Mouse (Mus musculus): Measurements from ENCODE around the gene Med18. TPM values are rescaled to one million over a fixed set of nuclear protein-coding genes. Genes with fewer than 3 reads are reported as not detected.

The Med18 gene
- polyA plus RNA-seq, 1 experiment from 2014 or later, result 26.1 TPM

DNA sequence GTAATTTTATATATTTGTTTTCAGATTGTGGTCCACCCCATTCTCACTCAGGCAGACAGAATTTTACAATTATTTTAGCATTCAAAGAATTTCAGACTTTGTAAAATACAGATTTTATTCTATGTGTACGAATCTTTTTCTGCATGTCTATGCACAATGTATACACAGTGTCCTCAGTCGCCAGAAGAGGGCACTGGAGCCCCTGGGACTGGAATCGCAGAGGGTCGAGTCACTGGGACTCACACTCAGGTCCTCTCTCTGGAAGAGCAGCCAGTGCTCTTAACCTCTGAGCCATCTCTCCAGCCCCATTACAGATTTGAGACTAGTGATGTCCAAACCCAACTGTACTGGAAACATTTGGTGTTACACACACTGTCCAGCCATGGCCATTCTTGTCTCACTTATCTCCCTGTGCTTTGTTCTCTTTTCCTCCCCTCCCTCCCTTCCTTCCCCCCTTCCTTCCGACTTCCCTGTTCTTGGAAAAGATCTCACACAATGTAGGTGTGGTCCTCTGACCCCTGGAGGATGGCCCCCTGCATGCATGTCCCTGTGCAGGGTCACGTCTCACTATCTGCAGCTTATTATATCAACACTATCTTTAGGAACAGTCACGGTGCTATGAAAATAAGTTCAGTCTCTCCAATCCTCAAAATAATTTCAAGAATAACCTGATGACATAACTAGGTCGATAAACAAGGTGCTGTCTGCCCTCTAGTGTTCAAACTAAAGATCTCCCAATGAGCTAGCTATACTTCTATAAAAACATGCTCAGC is 52.2 kb downstream of the Med18 start:
- Histone ChIP-seq H3K36me3 (ENCODE audit: poor library complexity, severe bottlenecking) (peaks cover 15% of the 10 kb centered on the region; the same call in 1 of the 2 replicates), H3K27ac (no peak overlapping the region), H3K9me3 (replicated peaks) (no peaks in the 10 kb centered on the region), H3K4me2 (no peak overlapping the region), H3K9ac (no peak overlapping the region), H3K27me3 (no peaks in the 10 kb centered on the region), H3K4me1 (no peaks in the 10 kb centered on the region), H3K4me3 (no peak overlapping the region)
- ATAC-seq, result no peak
- WGBS, result 61% methylated on average over 8 of the region's 8 CpGs

- Histone ChIP-seq H3K9ac (no peak overlapping the region), H3K9me3 (replicated peaks) (no peaks in the 10 kb centered on the region), H3K4me2 (no peak overlapping the region), H3K4me1 (no peaks in the 10 kb centered on the region), H3K27ac (no peak overlapping the region), H3K4me3 (no peak overlapping the region), H3K27me3 (no peaks in the 10 kb centered on the region), H3K36me3 (ENCODE audit: poor library complexity, severe bottlenecking) (peaks cover 18% of the 10 kb centered on the region; the same call in 1 of the 2 replicates)
- no peak for ATAC-seq
- 93% methylated on average over 4 of the region's 4 CpGs for WGBS
Observed at GRCm38 (mm10) chr4:132409587-132410229, 54.0 kb downstream of the Med18 start.

Other genes with a start within 250 kb of the Med18 start
- gene Gmeb1, start 202.3 kb downstream of the Med18 start, polyA plus RNA-seq (2015; fragmentation: Nextera tagmentation; extraction: Ambion mirVana), result 50.0 and 55.3 TPM in 2 replicates
- 51.5 and 56.1 TPM in 2 replicates for gene Taf12, start 189.5 kb downstream of the Med18 start, polyA plus RNA-seq (2015; fragmentation: Nextera tagmentation; extraction: Ambion mirVana)
- 0.23 and 0.64 TPM in 2 replicates for gene Rab42, start 160.5 kb downstream of the Med18 start, polyA plus RNA-seq (2015; fragmentation: Nextera tagmentation; extraction: Ambion mirVana)
- gene Trnau1ap, start 134.4 kb downstream of the Med18 start, polyA plus RNA-seq (2015; fragmentation: Nextera tagmentation; extraction: Ambion mirVana), result 87.8 and 96.4 TPM in 2 replicates
- gene Rcc1, start 110.3 kb downstream of the Med18 start, polyA plus RNA-seq (2015; fragmentation: Nextera tagmentation; extraction: Ambion mirVana), result 82.2 and 89.5 TPM in 2 replicates
- gene Phactr4, start 41.4 kb downstream of the Med18 start, polyA plus RNA-seq (2015; fragmentation: Nextera tagmentation; extraction: Ambion mirVana), result 17.5 and 18.7 TPM in 2 replicates
- 6.3 and 7.0 TPM in 2 replicates for gene Sesn2, start 46.6 kb upstream of the Med18 start, polyA plus RNA-seq (2015; fragmentation: Nextera tagmentation; extraction: Ambion mirVana)
- 1,115 and 1,299 TPM in 2 replicates for gene Atpif1, start 69.7 kb upstream of the Med18 start, polyA plus RNA-seq (2015; fragmentation: Nextera tagmentation; extraction: Ambion mirVana)
- gene Dnajc8, start 71.6 kb upstream of the Med18 start, polyA plus RNA-seq (2015; fragmentation: Nextera tagmentation; extraction: Ambion mirVana), result 162 and 175 TPM in 2 replicates
- gene Ptafr, start 100.1 kb upstream of the Med18 start, polyA plus RNA-seq (2015; fragmentation: Nextera tagmentation; extraction: Ambion mirVana), result 0.13 and 0.35 TPM in 2 replicates
- 24.1 and 25.3 TPM in 2 replicates for gene Eya3, start 175.1 kb upstream of the Med18 start, polyA plus RNA-seq (2015; fragmentation: Nextera tagmentation; extraction: Ambion mirVana)

All from forebrain, embryonic 13.5 days (tissue).